ENCODE assay signal across 9 mouse cellular contexts in the genomic region with DNA sequence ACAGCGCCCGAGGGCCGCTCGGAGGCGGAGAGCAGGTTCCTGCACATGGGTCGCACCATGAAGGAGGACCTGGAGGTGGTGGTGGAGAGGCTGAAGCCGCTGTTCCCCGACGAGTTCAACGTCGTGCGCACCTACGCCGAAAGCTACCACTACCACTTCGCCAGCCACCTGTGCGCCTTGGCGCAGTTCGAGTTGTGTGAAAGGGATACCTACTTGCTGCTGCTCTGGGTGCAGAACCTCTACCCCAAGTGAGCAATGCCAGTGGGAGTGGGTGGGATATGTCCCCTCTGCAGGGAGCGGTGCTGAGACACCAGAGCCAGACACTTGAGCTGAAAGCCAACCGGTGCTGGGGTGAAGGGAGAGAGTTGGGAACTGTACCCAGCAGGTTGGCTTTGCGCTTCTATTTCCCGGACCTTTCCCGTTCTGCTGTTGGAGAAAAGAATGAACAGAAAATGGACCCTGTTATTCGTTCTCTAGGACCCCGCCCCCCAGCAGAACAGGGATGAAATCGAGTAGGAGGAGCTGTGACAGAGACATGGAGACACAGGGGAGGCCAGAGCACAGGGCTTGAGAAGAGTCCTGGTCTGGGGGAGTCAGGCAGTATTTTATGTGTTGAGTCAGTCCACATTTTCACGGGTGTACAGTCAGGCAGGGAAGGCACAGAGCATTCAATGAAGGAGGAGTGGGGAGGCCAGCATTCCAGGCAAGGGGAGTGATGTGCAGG. TPM values are rescaled to one million over a fixed set of nuclear protein-coding genes. Genes with fewer than 3 reads are reported as not detected.
DNase-seq lines count a peak whose midpoint lies in the region; ATAC-seq lines count a peak whose summit lies in the region.
"Had no signal": no experiment of that assay in that cellular context is flagged by ENCODE, and none has a peak within 500 bp of the region (broad histone marks: within the 10 kb centered on the region; RNA-seq: fewer than 3 reads in every experiment).

No protein-coding gene starts in this region.

- no peak for ATAC-seq in heart, embryonic 15.5 days (replicated peaks; ENCODE audit: insufficient number of reproducible peaks, insufficient read depth, low FRiP score, low read depth)
- no peak for ATAC-seq in intestine, embryonic 16.5 days
- ATAC-seq in midbrain, embryonic 15.5 days (replicated peaks): no peak

- H3K27ac ChIP-seq in heart, embryonic 15.5 days: no peak overlapping the region
- 0 out of 2 replicates have a peak overlapping the region, but pooled peaks have one; percentile 2 for H3K27ac ChIP-seq in embryonic facial prominence, embryonic 10.5 days (replicated peaks)
- no peak overlapping the region for H3K27ac ChIP-seq in intestine, embryonic 16.5 days (ENCODE audit: low read length)
- H3K27ac ChIP-seq in midbrain, embryonic 15.5 days: no peak overlapping the region

- 0 out of 2 replicates have a peak overlapping the region, but pooled peaks have one; percentile 15 for H3K9ac ChIP-seq in heart, embryonic 15.5 days
- H3K9ac ChIP-seq in intestine, embryonic 16.5 days (ENCODE audit: low read depth, low read length): peak overlapping the region; percentile 43; the same call in 1 of the 2 replicates
- H3K9ac ChIP-seq in midbrain, embryonic 15.5 days: no peak overlapping the region

- H3K4me3 ChIP-seq in heart, embryonic 15.5 days: peak overlapping the region; percentile 35
- peak overlapping the region; percentile 47 for H3K4me3 ChIP-seq in embryonic facial prominence, embryonic 10.5 days
- H3K4me3 ChIP-seq in intestine, embryonic 16.5 days (ENCODE audit: low read length): peak overlapping the region; percentile 25
- peak overlapping the region; percentile 27 for H3K4me3 ChIP-seq in midbrain, embryonic 15.5 days

- intact Hi-C loops in heart, postnatal 36 days (cut with DNase I): no loop called here

- H3K4me2 ChIP-seq in heart, embryonic 15.5 days: peak overlapping the region; percentile 56
- peak overlapping the region; percentile 44 for H3K4me2 ChIP-seq in intestine, embryonic 16.5 days (ENCODE audit: low read depth, low read length)
- peak overlapping the region; percentile 43 for H3K4me2 ChIP-seq in midbrain, embryonic 15.5 days

- no peak for DNase-seq in heart, postnatal 36 days
- peak; percentile 55 for DNase-seq in embryonic facial prominence, embryonic 10.5 days (ENCODE audit: low spot score)
- DNase-seq in ovary, postnatal 14 days (ENCODE audit: low spot score): no peak
- DNase-seq in frontal cortex, adult 2 months (ENCODE audit: extremely low spot score in 1 of 2, low spot score in 1 of 2): no peak
- no peak for DNase-seq in spleen, adult 12 weeks (ENCODE audit: low spot score)
- DNase-seq: cerebellum, adult 18-20 months had no signal

- no peaks in the 10 kb centered on the region for H3K36me3 ChIP-seq in heart, embryonic 15.5 days
- no peaks in the 10 kb centered on the region for H3K36me3 ChIP-seq in embryonic facial prominence, embryonic 10.5 days (replicated peaks)
- H3K36me3 ChIP-seq in intestine, embryonic 16.5 days (ENCODE audit: control insufficient read depth, insufficient read depth, low read length): no peaks in the 10 kb centered on the region
- no peaks in the 10 kb centered on the region for H3K36me3 ChIP-seq in midbrain, embryonic 15.5 days (replicated peaks)

- 23% methylated on average over 27 of the region's 27 CpGs for WGBS in heart, embryonic 15.5 days
- 6% methylated on average over 27 of the region's 27 CpGs for WGBS in embryonic facial prominence, embryonic 10.5 days
- 10% methylated on average over 27 of the region's 27 CpGs for WGBS in intestine, embryonic 16.5 days
- 5% methylated on average over 27 of the region's 27 CpGs for WGBS in midbrain, embryonic 15.5 days

- no peaks in the 10 kb centered on the region for H3K9me3 ChIP-seq in heart, embryonic 15.5 days (replicated peaks)
- no peaks in the 10 kb centered on the region for H3K9me3 ChIP-seq in embryonic facial prominence, embryonic 10.5 days
- no peaks in the 10 kb centered on the region for H3K9me3 ChIP-seq in intestine, embryonic 16.5 days (ENCODE audit: control insufficient read depth, low read length)
- H3K9me3 ChIP-seq in midbrain, embryonic 15.5 days: no peaks in the 10 kb centered on the region

- H3K4me1 ChIP-seq in heart, embryonic 15.5 days (replicated peaks): peaks cover 69% of the 10 kb centered on the region
- peaks cover 91% of the 10 kb centered on the region for H3K4me1 ChIP-seq in embryonic facial prominence, embryonic 10.5 days
- peaks cover 35% of the 10 kb centered on the region for H3K4me1 ChIP-seq in intestine, embryonic 16.5 days (ENCODE audit: control insufficient read depth, insufficient read depth, low read length)
- peaks cover 18% of the 10 kb centered on the region for H3K4me1 ChIP-seq in midbrain, embryonic 15.5 days

- peaks cover 98% of the 10 kb centered on the region for H3K27me3 ChIP-seq in heart, embryonic 15.5 days
- peaks cover 100% of the 10 kb centered on the region for H3K27me3 ChIP-seq in embryonic facial prominence, embryonic 10.5 days (replicated peaks; ENCODE audit: low read depth, poor library complexity, severe bottlenecking)
- peaks cover 83% of the 10 kb centered on the region for H3K27me3 ChIP-seq in intestine, embryonic 16.5 days (replicated peaks; ENCODE audit: control insufficient read depth, insufficient read depth, low read length)
- H3K27me3 ChIP-seq in midbrain, embryonic 15.5 days (replicated peaks): peaks cover 93% of the 10 kb centered on the region

RNA-seq across cellular contexts. Expression of a gene that starts 3.8 kb away (rescaled TPM):
- polyA plus RNA-seq in heart, embryonic 15.5 days (2015; fragmentation: Nextera tagmentation; extraction: Ambion mirVana): 4.8 and 8.1 TPM in 2 replicates
- total RNA-seq in heart, postnatal 36 days (2021): 10 to 100 TPM; 32.7 to 38.8 TPM
- 3.9 and 4.0 TPM in 2 replicates for polyA plus RNA-seq in embryonic facial prominence, embryonic 10.5 days (2016; fragmentation: Nextera tagmentation; extraction: Ambion mirVana)
- 2.7 and 3.5 TPM in 2 replicates for polyA plus RNA-seq in intestine, embryonic 16.5 days (2015; fragmentation: Nextera tagmentation; extraction: Ambion mirVana)
- polyA plus RNA-seq in midbrain, embryonic 15.5 days (2015; fragmentation: Nextera tagmentation; extraction: Ambion mirVana): 0.38 and 1.3 TPM in 2 replicates
- 1.0 and 1.5 TPM in 2 replicates for polyA plus RNA-seq in frontal cortex, adult 2 months (2012; rRNA removed)

RNA-seq across cellular contexts. Expression of a gene that starts 29.2 kb away (rescaled TPM):
- polyA plus RNA-seq in heart, embryonic 15.5 days (2015; fragmentation: Nextera tagmentation; extraction: Ambion mirVana): 8.0 and 15.1 TPM in 2 replicates
- 1 to 10 TPM; 2.9 to 3.0 TPM for total RNA-seq in heart, postnatal 36 days (2021)
- 5.7 and 7.0 TPM in 2 replicates for polyA plus RNA-seq in embryonic facial prominence, embryonic 10.5 days (2016; fragmentation: Nextera tagmentation; extraction: Ambion mirVana)
- polyA plus RNA-seq in intestine, embryonic 16.5 days (2015; fragmentation: Nextera tagmentation; extraction: Ambion mirVana): 20.4 and 29.1 TPM in 2 replicates
- 1.9 and 2.8 TPM in 2 replicates for polyA plus RNA-seq in midbrain, embryonic 15.5 days (2015; fragmentation: Nextera tagmentation; extraction: Ambion mirVana)
- 3.8 and 4.8 TPM in 2 replicates for polyA plus RNA-seq in frontal cortex, adult 2 months (2012; rRNA removed)

RNA-seq across cellular contexts. Expression of a gene that starts 39.4 kb away (rescaled TPM):
- 0.45 and 1.6 TPM in 2 replicates for polyA plus RNA-seq in heart, embryonic 15.5 days (2015; fragmentation: Nextera tagmentation; extraction: Ambion mirVana)
- total RNA-seq in heart, postnatal 36 days (2021): not detected
- not detected in 2 replicates for polyA plus RNA-seq in embryonic facial prominence, embryonic 10.5 days (2016; fragmentation: Nextera tagmentation; extraction: Ambion mirVana)
- 1.2 TPM in 2 replicates for polyA plus RNA-seq in intestine, embryonic 16.5 days (2015; fragmentation: Nextera tagmentation; extraction: Ambion mirVana)
- 3.2 and 3.5 TPM in 2 replicates for polyA plus RNA-seq in midbrain, embryonic 15.5 days (2015; fragmentation: Nextera tagmentation; extraction: Ambion mirVana)
- 23.2 and 24.5 TPM in 2 replicates for polyA plus RNA-seq in frontal cortex, adult 2 months (2012; rRNA removed)

RNA-seq across cellular contexts. Expression of a gene that starts 39.6 kb away (rescaled TPM):
- polyA plus RNA-seq in heart, embryonic 15.5 days (2015; fragmentation: Nextera tagmentation; extraction: Ambion mirVana): 2.0 and 5.2 TPM in 2 replicates
- under 1 TPM; 0.57 to 0.58 TPM for total RNA-seq in heart, postnatal 36 days (2021)
- polyA plus RNA-seq in embryonic facial prominence, embryonic 10.5 days (2016; fragmentation: Nextera tagmentation; extraction: Ambion mirVana): 15.7 and 19.8 TPM in 2 replicates
- 11.7 and 12.2 TPM in 2 replicates for polyA plus RNA-seq in intestine, embryonic 16.5 days (2015; fragmentation: Nextera tagmentation; extraction: Ambion mirVana)
- 1.6 and 1.8 TPM in 2 replicates for polyA plus RNA-seq in midbrain, embryonic 15.5 days (2015; fragmentation: Nextera tagmentation; extraction: Ambion mirVana)
- 6.4 and 7.4 TPM in 2 replicates for polyA plus RNA-seq in frontal cortex, adult 2 months (2012; rRNA removed)
